Mouse (Mus musculus) skeletal muscle tissue, adult 2 months (tissue): ENCODE data around the gene Gm47995.

Experiments
- DNase-seq: peaks from one replicate; pipeline ENCODE4 v3.0.0-alpha.2; 2012; ENCODE audit warnings: low read depth, low spot score

The Gm47995 gene

GRCm38 (mm10) chr1:151228320-151228989, 30.2 kb downstream of the Gm47995 start:
- no peak for DNase-seq

GRCm38 (mm10) chr1:151232346-151232745, 34.1 kb downstream of the Gm47995 start:
- DNase-seq: no peak

GRCm38 (mm10) chr1:151233756-151234155, 35.5 kb downstream of the Gm47995 start:
- no peak for DNase-seq

GRCm38 (mm10) chr1:151235574-151235973, 37.3 kb downstream of the Gm47995 start:
- no peak for DNase-seq

GRCm38 (mm10) chr1:151236141-151236930, 38.1 kb downstream of the Gm47995 start:
- peak; percentile 79 for DNase-seq

GRCm38 (mm10) chr1:151237780-151238179, 39.5 kb downstream of the Gm47995 start:
- DNase-seq: no peak

GRCm38 (mm10) chr1:151243332-151243731, 45.1 kb downstream of the Gm47995 start:
- peak; percentile 23 for DNase-seq

- DNase-seq: no peak
These were observed 45.8 kb downstream of the Gm47995 start for GRCm38 (mm10) chr1:151244013-151244412.

GRCm38 (mm10) chr1:151244761-151245160, 46.5 kb downstream of the Gm47995 start:
- DNase-seq: no peak

GRCm38 (mm10) chr1:151245165-151245564, 46.9 kb downstream of the Gm47995 start:
- no peak for DNase-seq

- no peak for DNase-seq
These were observed 47.6 kb downstream of the Gm47995 start for GRCm38 (mm10) chr1:151245846-151246245.
